Mouse (Mus musculus): ENCODE results near the gene Wdr20.

DNA sequence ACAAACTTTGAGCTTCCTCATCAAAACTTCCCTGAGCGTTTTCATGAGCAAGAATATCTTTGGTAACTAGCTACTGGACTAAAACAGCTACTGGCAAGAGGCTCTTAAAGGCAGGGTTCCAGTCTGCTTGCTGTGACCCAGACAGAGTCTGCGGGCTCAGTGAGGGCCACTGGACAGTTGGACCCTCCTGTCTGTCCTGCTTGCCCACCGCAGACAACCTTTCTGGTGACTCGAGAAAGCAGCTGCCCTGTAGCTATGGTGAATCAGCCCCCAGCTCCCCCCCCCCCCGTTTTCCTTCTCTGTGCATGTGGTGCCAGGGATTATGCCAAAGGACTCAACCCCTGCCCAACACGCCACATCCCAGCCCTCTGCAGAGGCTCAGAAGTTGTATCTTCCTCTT lies 59.5 kb downstream of the Wdr20 start:
- TF ChIP-seq CTCF (IDR thresholded peaks at IDR 0.05; ENCODE audit: borderline replicate concordance, insufficient read depth, low read length) (no peak), POLR2A (IDR thresholded peaks at IDR 0.05; ENCODE audit: low read depth, low read length) (no peak)

All from embryonic fibroblast, embryonic 13.5 days (primary cell).